Mouse (Mus musculus): ENCODE measurements around the gene Eif2ak1. TPM values are rescaled to one million over a fixed set of nuclear protein-coding genes. Genes with fewer than 3 reads are reported as not detected.

Gene Eif2ak1
- total RNA-seq, 2 experiments from 2014 or later = 26.2 to 26.3 TPM

DNA sequence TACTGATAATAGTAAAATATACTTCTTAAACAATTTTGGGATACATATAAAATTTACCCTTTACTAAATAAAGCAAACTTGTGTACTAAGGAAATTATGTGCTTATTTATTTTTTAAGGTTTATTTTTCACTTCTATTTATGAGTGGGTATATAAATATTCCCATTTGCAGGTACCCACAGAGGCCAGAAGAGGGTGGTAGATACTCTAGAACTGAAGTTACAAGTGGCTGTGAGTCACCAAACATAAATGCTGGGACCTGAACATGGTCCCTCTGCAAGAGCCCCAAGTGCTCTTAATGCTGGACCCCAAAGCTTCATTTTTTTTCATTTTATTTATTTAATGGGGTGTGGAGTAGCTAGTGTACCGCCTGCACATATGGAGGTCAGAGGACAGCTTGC lies 116.3 kb downstream of the Eif2ak1 start:
- no peak for DNase-seq
- H3K27ac ChIP-seq = no peak overlapping the region
- H3K4me3 ChIP-seq = no peak overlapping the region
- TF ChIP-seq CTCF (IDR thresholded peaks at IDR 0.05) = peak; percentile 19; the same call in 1 of the 2 replicates
- intact Hi-C loops (cut with DNase I) = no loop called here

DNA sequence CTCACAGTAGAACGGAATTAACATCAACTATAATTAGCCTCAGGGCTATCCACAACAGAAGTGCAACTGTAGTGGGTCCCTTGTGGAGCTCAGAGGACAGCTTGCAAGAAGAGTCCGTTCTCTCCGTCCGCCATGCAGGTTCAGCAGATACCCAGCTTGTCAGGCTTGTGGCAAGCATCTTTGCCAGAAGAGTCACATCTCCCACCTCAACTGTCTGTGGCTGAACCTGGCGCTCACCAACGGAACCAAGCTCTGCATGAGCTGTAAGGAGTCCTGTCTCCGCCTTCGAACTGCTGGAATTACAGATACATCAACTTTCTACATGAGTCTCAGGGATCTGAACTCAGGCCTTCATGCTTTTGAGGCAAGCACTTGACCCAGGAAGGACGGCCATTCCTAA lies 118.6 kb downstream of the Eif2ak1 start:
- TF ChIP-seq CTCF (IDR thresholded peaks at IDR 0.05) = no peak
- no peak for DNase-seq
- H3K27ac ChIP-seq = no peak overlapping the region
- no peak overlapping the region for H3K4me3 ChIP-seq
- intact Hi-C loops (cut with DNase I) = no loop called here

- H3K27ac ChIP-seq = no peak overlapping the region
- H3K4me3 ChIP-seq = no peak overlapping the region
- DNase-seq = no peak
- intact Hi-C loops (cut with DNase I) = no loop called here
- no peak for TF ChIP-seq CTCF (IDR thresholded peaks at IDR 0.05)
These were observed 124.0 kb downstream of the Eif2ak1 start for GRCm38 (mm10) chr5:143941588-143941987.

GRCm38 (mm10) chr5:143943231-143944125 lies 125.9 kb downstream of the Eif2ak1 start:
- intact Hi-C loops (cut with DNase I) = no loop called here
- no peak overlapping the region for H3K27ac ChIP-seq
- H3K4me3 ChIP-seq = no peak overlapping the region
- no peak for DNase-seq
- no peak for TF ChIP-seq CTCF (IDR thresholded peaks at IDR 0.05)

DNA sequence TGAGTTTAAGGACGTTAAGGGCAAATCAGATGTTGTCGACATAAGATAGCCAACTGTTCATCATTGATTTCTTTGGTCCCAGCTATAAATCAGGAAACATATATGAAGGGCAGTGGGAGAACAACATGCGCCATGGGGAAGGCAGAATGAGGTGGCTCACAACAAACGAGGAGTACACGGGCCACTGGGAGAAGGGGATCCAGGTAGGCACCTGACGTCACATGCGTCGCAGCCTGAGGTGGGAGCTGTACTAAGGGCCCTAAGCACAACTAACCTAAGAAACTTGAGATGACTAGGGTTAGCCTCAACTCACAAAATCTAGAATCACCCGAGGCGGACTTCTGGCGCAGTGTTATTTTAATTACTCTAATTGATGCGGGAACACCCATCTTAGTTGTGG lies 130.8 kb downstream of the Eif2ak1 start:
- intact Hi-C loops (cut with DNase I) = no loop called here
- Histone ChIP-seq H3K4me3 (no peak overlapping the region), H3K27ac (no peak overlapping the region)
- TF ChIP-seq CTCF (IDR thresholded peaks at IDR 0.05) = no peak
- no peak for DNase-seq

GRCm38 (mm10) chr5:143950016-143950415 lies 132.4 kb downstream of the Eif2ak1 start:
- no peak for DNase-seq
- no peak for TF ChIP-seq CTCF (IDR thresholded peaks at IDR 0.05)
- Histone ChIP-seq H3K27ac (no peak overlapping the region), H3K4me3 (no peak overlapping the region)
- intact Hi-C loops (cut with DNase I) = no loop called here

Other genes starting within 250 kb of the Eif2ak1 start
- gene Cyth3, start 195.3 kb upstream of the Eif2ak1 start, total RNA-seq (2021) = 10 to 100 TPM; 10.7 to 15.8 TPM
- gene Usp42, start 85.5 kb upstream of the Eif2ak1 start, total RNA-seq (2021) = 1 to 10 TPM; 5.3 to 6.1 TPM
- not detected for gene Ankrd61, start 79.9 kb downstream of the Eif2ak1 start, total RNA-seq (2021)
- gene Aimp2, start 92.1 kb downstream of the Eif2ak1 start, total RNA-seq (2021) = 100 to 1,000 TPM in 1 of 2 experiments, 10 to 100 TPM in 1; 92.4 to 118 TPM
- 1 to 10 TPM; 3.5 to 4.7 TPM for gene Pms2, start 92.2 kb downstream of the Eif2ak1 start, total RNA-seq (2021)
- gene Gm42421, start 110.4 kb downstream of the Eif2ak1 start, total RNA-seq (2021) = not detected
- gene Rsph10b, start 115.2 kb downstream of the Eif2ak1 start, total RNA-seq (2021) = under 1 TPM; 0.31 to 0.84 TPM
- gene Ccz1, start 197.1 kb downstream of the Eif2ak1 start, total RNA-seq (2021) = 10 to 100 TPM; 39.7 to 43.7 TPM
- gene Ocm, start 208.9 kb downstream of the Eif2ak1 start, total RNA-seq (2021) = not detected

Measured in gastrocnemius, adult 2 months (tissue).